Mouse (Mus musculus): ENCODE data around the gene Gdap2.

The Gdap2 gene

DNA sequence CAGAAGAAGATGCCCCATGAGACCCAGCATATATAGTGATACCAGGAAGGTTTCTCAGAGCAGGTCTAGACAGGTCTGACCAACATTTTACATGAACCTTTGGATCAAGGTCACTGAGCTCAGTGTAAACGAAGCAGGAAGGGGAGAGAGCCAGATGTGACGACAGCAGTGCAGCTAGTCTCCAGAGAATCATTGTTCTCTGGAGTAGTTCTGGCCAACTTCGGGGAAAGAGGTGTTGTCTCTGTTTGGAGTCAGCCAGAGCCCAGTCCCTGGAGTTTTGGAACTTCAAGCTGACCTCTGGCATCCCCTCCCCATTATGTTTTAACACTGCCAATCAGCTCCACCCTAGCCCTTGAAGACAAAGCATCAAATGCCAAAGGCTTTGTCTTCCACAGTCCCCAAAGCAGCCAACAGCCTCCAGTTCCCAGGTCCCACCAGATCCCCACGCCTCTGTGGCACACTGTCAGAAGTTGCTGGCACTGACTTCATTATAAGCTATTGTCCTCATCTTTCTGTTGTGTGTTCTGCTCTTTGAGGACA is 84.2 kb downstream of the Gdap2 start:
- no peak for DNase-seq (ENCODE audit: low spot score in 2 of 2)

Data from right cerebral cortex, postnatal 36 days (tissue).